Mouse (Mus musculus) neural tube, postnatal 0 days (tissue): ENCODE results near the gene Acbd7. TPM values are rescaled to one million over a fixed set of nuclear protein-coding genes. Genes with fewer than 3 reads are reported as not detected.

ENCODE experiments used
- polyA plus RNA-seq: library from polyadenylated mRNA; unstranded; fragments of >200 nt; fragmentation: Nextera tagmentation; extraction: Ambion mirVana; gene quantifications from 2 replicates; pipeline ENCODE4 v1.2.1, GENCODE M21; 2015

Gene Acbd7
- polyA plus RNA-seq: 11.3 and 12.3 TPM in 2 replicates

GRCm38 (mm10) chr2:3335611-3336301 is at the start of gene Acbd7:
Acbd7 (plus strand) TSS chr2:3336168.

GRCm38 (mm10) chr2:3332484-3333242 is 3.3 kb upstream of the Acbd7 start, which contains the start of gene Rpp38:
Rpp38 (minus strand) TSS chr2:3332643.

Other genes starting within 250 kb of the Acbd7 start
- gene Fam171a1, start 221.9 kb upstream of the Acbd7 start, polyA plus RNA-seq: 34.0 and 35.9 TPM in 2 replicates
- gene Nmt2, start 52.0 kb upstream of the Acbd7 start, polyA plus RNA-seq: 90.1 and 90.5 TPM in 2 replicates
- 12.0 and 12.9 TPM in 2 replicates for gene Rpp38, start 3.5 kb upstream of the Acbd7 start, polyA plus RNA-seq
- not detected in 2 replicates for gene Olah, start 61.0 kb downstream of the Acbd7 start, polyA plus RNA-seq
- 9.5 and 10.0 TPM in 2 replicates for gene Meig1, start 86.5 kb downstream of the Acbd7 start, polyA plus RNA-seq
- gene Dclre1c, start 88.0 kb downstream of the Acbd7 start, polyA plus RNA-seq: 5.8 and 6.5 TPM in 2 replicates
- 5.6 and 6.7 TPM in 2 replicates for gene Suv39h2, start 138.9 kb downstream of the Acbd7 start, polyA plus RNA-seq
- gene Gm45902, start 176.6 kb downstream of the Acbd7 start, polyA plus RNA-seq: 3.5 and 3.7 TPM in 2 replicates
- 54.3 and 55.3 TPM in 2 replicates for gene Hspa14, start 176.6 kb downstream of the Acbd7 start, polyA plus RNA-seq
- gene Cdnf, start 176.9 kb downstream of the Acbd7 start, polyA plus RNA-seq: 0.36 and 0.39 TPM in 2 replicates
- gene Fam107b, start 234.3 kb downstream of the Acbd7 start, polyA plus RNA-seq: 13.5 and 13.6 TPM in 2 replicates